Mouse (Mus musculus): ENCODE data around the gene Bola1. TPM values are rescaled to one million over a fixed set of nuclear protein-coding genes. Genes with fewer than 3 reads are reported as not detected.
A peak's percentile ranks its signal among the peaks of the same experiment; 100 is the strongest.
"Not testable (repeated sequence)": the region's sequence is repeated elsewhere in the genome, so short reads cannot be mapped to it uniquely, and the experiment has no call there.

Bola1 gene
- polyA plus RNA-seq, 1 experiment from 2014 or later, result 64.1 TPM

DNA sequence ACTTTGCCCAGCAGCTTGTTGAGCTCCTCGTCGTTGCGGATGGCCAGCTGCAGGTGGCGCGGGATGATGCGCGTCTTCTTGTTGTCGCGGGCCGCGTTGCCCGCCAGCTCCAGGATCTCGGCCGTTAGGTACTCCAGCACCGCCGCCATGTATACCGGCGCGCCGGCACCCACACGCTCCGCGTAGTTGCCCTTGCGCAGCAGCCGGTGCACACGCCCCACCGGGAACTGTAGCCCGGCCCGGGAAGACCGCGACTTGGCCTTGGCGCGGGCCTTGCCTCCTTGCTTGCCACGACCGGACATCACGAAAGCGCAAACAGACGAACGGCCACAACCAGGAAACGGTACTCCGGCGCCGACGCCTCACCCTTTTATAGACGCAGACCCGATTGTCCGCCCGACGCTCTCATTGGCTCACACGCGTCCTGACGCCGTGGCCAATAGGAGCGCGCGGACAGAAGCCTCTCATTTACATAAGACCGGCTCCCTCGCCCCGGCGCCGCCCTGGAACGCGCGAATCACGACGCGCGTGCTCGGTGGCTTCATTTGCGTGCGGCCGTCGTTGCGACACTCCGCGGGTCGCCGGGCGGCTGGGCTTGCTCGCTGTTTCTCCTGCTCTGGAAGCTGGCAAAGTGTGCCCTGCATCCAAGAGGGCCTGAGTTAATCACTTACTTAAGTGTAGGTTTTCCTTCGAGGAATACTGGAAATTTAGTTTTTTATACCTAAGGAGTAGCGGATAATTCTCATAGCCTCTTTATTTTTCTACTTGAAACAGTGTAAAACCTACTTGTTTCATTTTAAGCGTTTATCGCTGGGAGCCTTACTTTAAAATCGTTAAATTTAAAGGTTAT lies 20.7 kb upstream of the Bola1 start, which contains the start of gene Hist2h2aa2:
Hist2h2aa2 (minus strand) TSS at position 328 of the 850 bp plus-strand sequence.
- not testable (repeated sequence) for H3K36me3 ChIP-seq (ENCODE audit: control insufficient read depth, insufficient read depth); H3K27me3 ChIP-seq (replicated peaks; ENCODE audit: control insufficient read depth, insufficient read depth, low read length); H3K9me3 ChIP-seq (ENCODE audit: control insufficient read depth, low read length)
- ATAC-seq, result peak; percentile 86
- 4% methylated on average over 23 of the region's 85 CpGs for WGBS
- Histone ChIP-seq H3K4me2 (ENCODE audit: low read length) (peak within 1 kb of the TSS; percentile 58), H3K4me3 (replicated peaks; ENCODE audit: low read length) (peak within 1 kb of the TSS; percentile 42), H3K4me1 (replicated peaks; ENCODE audit: control insufficient read depth, insufficient read depth, low read length) (peaks cover 22% of the 10 kb centered on the region), H3K9ac (replicated peaks; ENCODE audit: low read depth, low read length) (peak within 1 kb of the TSS; percentile 46; the same call in 1 of the 2 replicates), H3K27ac (ENCODE audit: low read length) (peak within 1 kb of the TSS; percentile 85)

GRCm38 (mm10) chr3:96238954-96239793 lies 19.7 kb upstream of the Bola1 start, which contains the start of gene Hist2h3c2:
Gene Hist2h3c2 (minus strand): TSS chr3:96239127.
- 2% methylated on average over 9 of the region's 68 CpGs for WGBS
- H3K27me3 ChIP-seq (replicated peaks; ENCODE audit: control insufficient read depth, insufficient read depth, low read length); H3K9me3 ChIP-seq (ENCODE audit: control insufficient read depth, low read length); H3K36me3 ChIP-seq (ENCODE audit: control insufficient read depth, insufficient read depth): not testable (repeated sequence)
- Histone ChIP-seq H3K27ac (ENCODE audit: low read length) (peak within 1 kb of the TSS; percentile 42), H3K9ac (replicated peaks; ENCODE audit: low read depth, low read length) (peak within 1 kb of the TSS; percentile 51), H3K4me2 (ENCODE audit: low read length) (peak within 1 kb of the TSS; percentile 48), H3K4me1 (replicated peaks; ENCODE audit: control insufficient read depth, insufficient read depth, low read length) (peaks cover 16% of the 10 kb centered on the region), H3K4me3 (replicated peaks; ENCODE audit: low read length) (peak within 1 kb of the TSS; percentile 40)
- peak; percentile 87 for ATAC-seq

- H3K4me1 ChIP-seq (replicated peaks; ENCODE audit: control insufficient read depth, insufficient read depth, low read length), result peaks cover 16% of the 10 kb centered on the region
- peak overlapping the region; percentile 48 for H3K4me2 ChIP-seq (ENCODE audit: low read length)
- H3K36me3 ChIP-seq (ENCODE audit: control insufficient read depth, insufficient read depth), result no peaks in the 10 kb centered on the region
- H3K27me3 ChIP-seq (replicated peaks; ENCODE audit: control insufficient read depth, insufficient read depth, low read length), result no peaks in the 10 kb centered on the region
- no peak for ATAC-seq
- peak overlapping the region; percentile 40 for H3K4me3 ChIP-seq (replicated peaks; ENCODE audit: low read length)
- H3K27ac ChIP-seq (ENCODE audit: low read length), result peak overlapping the region; percentile 42
- WGBS, result under 1% methylated on average over 12 of the region's 12 CpGs
- no peaks in the 10 kb centered on the region for H3K9me3 ChIP-seq (ENCODE audit: control insufficient read depth, low read length)
- H3K9ac ChIP-seq (replicated peaks; ENCODE audit: low read depth, low read length), result peak overlapping the region; percentile 51
Observed at GRCm38 (mm10) chr3:96237904-96238511, 18.5 kb upstream of the Bola1 start.

GRCm38 (mm10) chr3:96237335-96237903 lies 17.9 kb upstream of the Bola1 start:
- peak overlapping the region; percentile 40 for H3K4me3 ChIP-seq (replicated peaks; ENCODE audit: low read length)

GRCm38 (mm10) chr3:96236834-96237334 lies 17.4 kb upstream of the Bola1 start:
- no peaks in the 10 kb centered on the region for H3K9me3 ChIP-seq (ENCODE audit: control insufficient read depth, low read length)
- peaks cover 16% of the 10 kb centered on the region for H3K4me1 ChIP-seq (replicated peaks; ENCODE audit: control insufficient read depth, insufficient read depth, low read length)
- H3K9ac ChIP-seq (replicated peaks; ENCODE audit: low read depth, low read length), result no peak overlapping the region
- H3K27me3 ChIP-seq (replicated peaks; ENCODE audit: control insufficient read depth, insufficient read depth, low read length), result no peaks in the 10 kb centered on the region
- peak overlapping the region; percentile 48 for H3K4me2 ChIP-seq (ENCODE audit: low read length)
- no peaks in the 10 kb centered on the region for H3K36me3 ChIP-seq (ENCODE audit: control insufficient read depth, insufficient read depth)
- no peak for ATAC-seq
- H3K27ac ChIP-seq (ENCODE audit: low read length), result no peak overlapping the region
- H3K4me3 ChIP-seq (replicated peaks; ENCODE audit: low read length), result peak overlapping the region; percentile 40; the same call in 1 of the 2 replicates
- 84% methylated on average over 4 of the region's 4 CpGs for WGBS

More at GRCm38 (mm10) chr3:96237335-96237903, 17.9 kb upstream of the Bola1 start:
- Histone ChIP-seq H3K4me2 (ENCODE audit: low read length) (peak overlapping the region; percentile 48), H3K9ac (replicated peaks; ENCODE audit: low read depth, low read length) (peak overlapping the region; percentile 41; the same call in 1 of the 2 replicates), H3K27ac (ENCODE audit: low read length) (no peak overlapping the region), H3K36me3 (ENCODE audit: control insufficient read depth, insufficient read depth) (no peaks in the 10 kb centered on the region), H3K27me3 (replicated peaks; ENCODE audit: control insufficient read depth, insufficient read depth, low read length) (no peaks in the 10 kb centered on the region), H3K4me1 (replicated peaks; ENCODE audit: control insufficient read depth, insufficient read depth, low read length) (peaks cover 16% of the 10 kb centered on the region), H3K9me3 (ENCODE audit: control insufficient read depth, low read length) (no peaks in the 10 kb centered on the region)
- 17% methylated on average over 7 of the region's 7 CpGs for WGBS
- no peak for ATAC-seq

- no peaks in the 10 kb centered on the region for H3K9me3 ChIP-seq (ENCODE audit: control insufficient read depth, low read length)
- H3K27me3 ChIP-seq (replicated peaks; ENCODE audit: control insufficient read depth, insufficient read depth, low read length), result no peaks in the 10 kb centered on the region
- H3K36me3 ChIP-seq (ENCODE audit: control insufficient read depth, insufficient read depth), result no peaks in the 10 kb centered on the region
- WGBS, result 71% methylated on average over 3 of the region's 3 CpGs
- ATAC-seq, result no peak
- H3K4me1 ChIP-seq (replicated peaks; ENCODE audit: control insufficient read depth, insufficient read depth, low read length), result peaks cover 15% of the 10 kb centered on the region
- no peak overlapping the region for H3K27ac ChIP-seq (ENCODE audit: low read length)
- no peak overlapping the region for H3K9ac ChIP-seq (replicated peaks; ENCODE audit: low read depth, low read length)
- H3K4me3 ChIP-seq (replicated peaks; ENCODE audit: low read length), result no peak overlapping the region
- no peak overlapping the region for H3K4me2 ChIP-seq (ENCODE audit: low read length)
Observed at GRCm38 (mm10) chr3:96235836-96236235, 16.3 kb upstream of the Bola1 start.

GRCm38 (mm10) chr3:96234914-96235313 lies 15.4 kb upstream of the Bola1 start:
- ATAC-seq, result no peak
- Histone ChIP-seq H3K36me3 (ENCODE audit: control insufficient read depth, insufficient read depth) (no peaks in the 10 kb centered on the region), H3K9me3 (ENCODE audit: control insufficient read depth, low read length) (no peaks in the 10 kb centered on the region), H3K4me1 (replicated peaks; ENCODE audit: control insufficient read depth, insufficient read depth, low read length) (peaks cover 13% of the 10 kb centered on the region), H3K4me3 (replicated peaks; ENCODE audit: low read length) (no peak overlapping the region), H3K9ac (replicated peaks; ENCODE audit: low read depth, low read length) (no peak overlapping the region), H3K27ac (ENCODE audit: low read length) (no peak overlapping the region), H3K4me2 (ENCODE audit: low read length) (no peak overlapping the region), H3K27me3 (replicated peaks; ENCODE audit: control insufficient read depth, insufficient read depth, low read length) (no peaks in the 10 kb centered on the region)
- WGBS, result 91% methylated on average over 2 of the region's 2 CpGs

- H3K4me1 ChIP-seq (replicated peaks; ENCODE audit: control insufficient read depth, insufficient read depth, low read length), result no peaks in the 10 kb centered on the region
- no peak overlapping the region for H3K4me3 ChIP-seq (replicated peaks; ENCODE audit: low read length)
- no peaks in the 10 kb centered on the region for H3K36me3 ChIP-seq (ENCODE audit: control insufficient read depth, insufficient read depth)
- no peak overlapping the region for H3K27ac ChIP-seq (ENCODE audit: low read length)
- H3K9ac ChIP-seq (replicated peaks; ENCODE audit: low read depth, low read length), result no peak overlapping the region
- ATAC-seq, result no peak
- WGBS, result 47% methylated on average over 2 of the region's 2 CpGs
- no peaks in the 10 kb centered on the region for H3K27me3 ChIP-seq (replicated peaks; ENCODE audit: control insufficient read depth, insufficient read depth, low read length)
- H3K4me2 ChIP-seq (ENCODE audit: low read length), result no peak overlapping the region
- no peaks in the 10 kb centered on the region for H3K9me3 ChIP-seq (ENCODE audit: control insufficient read depth, low read length)
Observed at GRCm38 (mm10) chr3:96231758-96232120, 12.2 kb upstream of the Bola1 start.
